Mouse (Mus musculus): Measurements from ENCODE around the gene Macf1. TPM values are rescaled to one million over a fixed set of nuclear protein-coding genes. Genes with fewer than 3 reads are reported as not detected.
"Not testable (repeated sequence)": the region's sequence is repeated elsewhere in the genome, so short reads cannot be mapped to it uniquely, and the experiment has no call there.

The Macf1 gene
- polyA plus RNA-seq, 1 experiment from 2014 or later = 61.8 TPM

GRCm38 (mm10) chr4:123552689-123553088 is 131.5 kb downstream of the Macf1 start:
- 0 out of 2 replicates have a peak, but pooled peaks cover 2% of the 10 kb centered on the region for H3K36me3 ChIP-seq
- H3K4me1 ChIP-seq = no peaks in the 10 kb centered on the region
- WGBS = 44% methylated on average over 3 of the region's 3 CpGs
- no peaks in the 10 kb centered on the region for H3K27me3 ChIP-seq (replicated peaks)
- no peak overlapping the region for H3K4me2 ChIP-seq (replicated peaks)
- H3K4me3 ChIP-seq = no peak overlapping the region
- H3K27ac ChIP-seq = no peak overlapping the region
- ATAC-seq (ENCODE audit: low FRiP score, low read depth) = no peak
- no peak overlapping the region for H3K9ac ChIP-seq
- no peaks in the 10 kb centered on the region for H3K9me3 ChIP-seq

- 92% methylated on average over 3 of the region's 3 CpGs for WGBS
- no peaks in the 10 kb centered on the region for H3K27me3 ChIP-seq (replicated peaks)
- no peaks in the 10 kb centered on the region for H3K9me3 ChIP-seq
- H3K4me3 ChIP-seq = no peak overlapping the region
- no peak overlapping the region for H3K27ac ChIP-seq
- no peak overlapping the region for H3K9ac ChIP-seq
- ATAC-seq (ENCODE audit: low FRiP score, low read depth) = no peak
- H3K4me2 ChIP-seq (replicated peaks) = no peak overlapping the region
- H3K36me3 ChIP-seq = peaks cover 3% of the 10 kb centered on the region; the same call in 1 of the 2 replicates
- no peaks in the 10 kb centered on the region for H3K4me1 ChIP-seq
Measured at GRCm38 (mm10) chr4:123548317-123548716, 135.8 kb downstream of the Macf1 start.

- Histone ChIP-seq H3K9me3 (no peaks in the 10 kb centered on the region), H3K4me1 (no peaks in the 10 kb centered on the region), H3K4me2 (replicated peaks) (no peak overlapping the region), H3K9ac (no peak overlapping the region), H3K36me3 (peaks cover 2% of the 10 kb centered on the region; the same call in 1 of the 2 replicates), H3K4me3 (no peak overlapping the region), H3K27me3 (replicated peaks) (no peaks in the 10 kb centered on the region), H3K27ac (no peak overlapping the region)
- no peak for ATAC-seq (ENCODE audit: low FRiP score, low read depth)
Measured at GRCm38 (mm10) chr4:123543691-123544090, 140.5 kb downstream of the Macf1 start.

GRCm38 (mm10) chr4:123535271-123535670 is 148.9 kb downstream of the Macf1 start:
- peaks cover 2% of the 10 kb centered on the region; the same call in 1 of the 2 replicates for H3K36me3 ChIP-seq
- 66% methylated on average over 1 of the region's 1 CpGs for WGBS
- no peak for ATAC-seq (ENCODE audit: low FRiP score, low read depth)
- no peaks in the 10 kb centered on the region for H3K4me1 ChIP-seq
- H3K9ac ChIP-seq = no peak overlapping the region
- no peak overlapping the region for H3K27ac ChIP-seq
- H3K4me3 ChIP-seq = no peak overlapping the region
- no peaks in the 10 kb centered on the region for H3K9me3 ChIP-seq
- H3K27me3 ChIP-seq (replicated peaks) = no peaks in the 10 kb centered on the region
- H3K4me2 ChIP-seq (replicated peaks) = no peak overlapping the region

GRCm38 (mm10) chr4:123532001-123532400 is 152.2 kb downstream of the Macf1 start:
- 48% methylated on average over 3 of the region's 3 CpGs for WGBS

GRCm38 (mm10) chr4:123530976-123531375 is 153.2 kb downstream of the Macf1 start:
- no peaks in the 10 kb centered on the region for H3K9me3 ChIP-seq
- no peaks in the 10 kb centered on the region for H3K36me3 ChIP-seq
- peaks cover 22% of the 10 kb centered on the region for H3K4me1 ChIP-seq
- no peak overlapping the region for H3K4me2 ChIP-seq (replicated peaks)
- no peak for ATAC-seq (ENCODE audit: low FRiP score, low read depth)
- WGBS = 80% methylated on average over 6 of the region's 6 CpGs
- no peaks in the 10 kb centered on the region for H3K27me3 ChIP-seq (replicated peaks)
- H3K9ac ChIP-seq = no peak overlapping the region
- no peak overlapping the region for H3K27ac ChIP-seq
- H3K4me3 ChIP-seq = no peak overlapping the region

More at GRCm38 (mm10) chr4:123532001-123532400, 152.2 kb downstream of the Macf1 start:
- H3K36me3 ChIP-seq = no peaks in the 10 kb centered on the region
- no peaks in the 10 kb centered on the region for H3K9me3 ChIP-seq
- no peak overlapping the region for H3K4me2 ChIP-seq (replicated peaks)
- ATAC-seq (ENCODE audit: low FRiP score, low read depth) = no peak
- no peak overlapping the region for H3K27ac ChIP-seq
- no peak overlapping the region for H3K9ac ChIP-seq
- H3K4me3 ChIP-seq = no peak overlapping the region
- peaks cover 14% of the 10 kb centered on the region for H3K4me1 ChIP-seq
- H3K27me3 ChIP-seq (replicated peaks) = no peaks in the 10 kb centered on the region

- H3K27me3 ChIP-seq (replicated peaks) = no peaks in the 10 kb centered on the region
- no peak overlapping the region for H3K9ac ChIP-seq
- no peaks in the 10 kb centered on the region for H3K36me3 ChIP-seq
- H3K4me2 ChIP-seq (replicated peaks) = no peak overlapping the region
- no peak overlapping the region for H3K4me3 ChIP-seq
- peaks cover 22% of the 10 kb centered on the region for H3K4me1 ChIP-seq
- H3K27ac ChIP-seq = no peak overlapping the region
- no peaks in the 10 kb centered on the region for H3K9me3 ChIP-seq
- no peak for ATAC-seq (ENCODE audit: low FRiP score, low read depth)
- 47% methylated on average over 6 of the region's 6 CpGs for WGBS
Measured at GRCm38 (mm10) chr4:123529230-123529629, 154.9 kb downstream of the Macf1 start.

- peak overlapping the region; percentile 49 for H3K4me2 ChIP-seq (replicated peaks)
- no peaks in the 10 kb centered on the region for H3K36me3 ChIP-seq
- H3K4me3 ChIP-seq = peak overlapping the region; percentile 13
- peak overlapping the region; percentile 36 for H3K9ac ChIP-seq
- no peaks in the 10 kb centered on the region for H3K27me3 ChIP-seq (replicated peaks)
- H3K4me1 ChIP-seq = peaks cover 24% of the 10 kb centered on the region
- no peaks in the 10 kb centered on the region for H3K9me3 ChIP-seq
- WGBS = 7% methylated on average over 8 of the region's 8 CpGs
- H3K27ac ChIP-seq = no peak overlapping the region
- no peak for ATAC-seq (ENCODE audit: low FRiP score, low read depth)
Measured at GRCm38 (mm10) chr4:123527607-123528010, 156.6 kb downstream of the Macf1 start.

GRCm38 (mm10) chr4:123526779-123527280 is 157.3 kb downstream of the Macf1 start:
- Histone ChIP-seq H3K4me1 (peaks cover 24% of the 10 kb centered on the region), H3K9ac (peak overlapping the region; percentile 36; the same call in 1 of the 2 replicates), H3K9me3 (no peaks in the 10 kb centered on the region), H3K4me3 (no peak overlapping the region), H3K27me3 (replicated peaks) (no peaks in the 10 kb centered on the region), H3K27ac (no peak overlapping the region), H3K4me2 (replicated peaks) (peak overlapping the region; percentile 49), H3K36me3 (no peaks in the 10 kb centered on the region)
- WGBS = 45% methylated on average over 10 of the region's 10 CpGs
- no peak for ATAC-seq (ENCODE audit: low FRiP score, low read depth)

GRCm38 (mm10) chr4:123524746-123525145 is 159.4 kb downstream of the Macf1 start:
- WGBS = 90% methylated on average over 5 of the region's 5 CpGs
- Histone ChIP-seq H3K4me2 (replicated peaks) (no peak overlapping the region), H3K27me3 (replicated peaks) (no peaks in the 10 kb centered on the region), H3K9me3 (no peaks in the 10 kb centered on the region), H3K27ac (no peak overlapping the region), H3K36me3 (no peaks in the 10 kb centered on the region), H3K4me3 (no peak overlapping the region), H3K4me1 (peaks cover 24% of the 10 kb centered on the region), H3K9ac (no peak overlapping the region)
- ATAC-seq (ENCODE audit: low FRiP score, low read depth) = no peak

- not testable (repeated sequence) for H3K4me1 ChIP-seq; H3K9ac ChIP-seq; ATAC-seq (ENCODE audit: low FRiP score, low read depth); H3K27ac ChIP-seq; H3K4me2 ChIP-seq (replicated peaks); H3K36me3 ChIP-seq; H3K9me3 ChIP-seq; H3K27me3 ChIP-seq (replicated peaks); H3K4me3 ChIP-seq
- 90% methylated on average over 5 of the region's 5 CpGs for WGBS
Measured at GRCm38 (mm10) chr4:123520123-123520522, 164.0 kb downstream of the Macf1 start.

GRCm38 (mm10) chr4:123515673-123516072 is 168.5 kb downstream of the Macf1 start:
- Histone ChIP-seq H3K27me3 (replicated peaks) (no peaks in the 10 kb centered on the region), H3K4me3 (no peak overlapping the region), H3K4me1 (no peaks in the 10 kb centered on the region), H3K36me3 (peaks cover 18% of the 10 kb centered on the region), H3K9ac (no peak overlapping the region), H3K4me2 (replicated peaks) (no peak overlapping the region), H3K9me3 (no peaks in the 10 kb centered on the region), H3K27ac (no peak overlapping the region)
- no peak for ATAC-seq (ENCODE audit: low FRiP score, low read depth)
- WGBS = 98% methylated on average over 1 of the region's 1 CpGs

GRCm38 (mm10) chr4:123510201-123510600 is 174.0 kb downstream of the Macf1 start:
- no peak overlapping the region for H3K27ac ChIP-seq
- peaks cover 58% of the 10 kb centered on the region for H3K36me3 ChIP-seq
- no peak overlapping the region for H3K4me3 ChIP-seq
- no peak for ATAC-seq (ENCODE audit: low FRiP score, low read depth)
- WGBS = 59% methylated on average over 1 of the region's 1 CpGs
- H3K4me1 ChIP-seq = no peaks in the 10 kb centered on the region
- H3K4me2 ChIP-seq (replicated peaks) = no peak overlapping the region
- no peak overlapping the region for H3K9ac ChIP-seq
- H3K27me3 ChIP-seq (replicated peaks) = no peaks in the 10 kb centered on the region
- no peaks in the 10 kb centered on the region for H3K9me3 ChIP-seq

Measured in neural tube, embryonic 12.5 days (tissue).